Mouse (Mus musculus) lung, postnatal 10 days (tissue): Measurements from ENCODE around the gene Hydin.
"Not testable (repeated sequence)": the region's sequence is repeated elsewhere in the genome, so short reads cannot be mapped to it uniquely, and the experiment has no call there.

ENCODE experiments used
- DNase-seq: peaks from one replicate; pipeline ENCODE4 v3.0.0; 2021

Gene Hydin

GRCm38 (mm10) chr8:110454466-110454865, 187.7 kb downstream of the Hydin start:
- no peak for DNase-seq

- no peak for DNase-seq
Measured at GRCm38 (mm10) chr8:110457424-110457823, 190.6 kb downstream of the Hydin start.

GRCm38 (mm10) chr8:110462627-110463208, 195.9 kb downstream of the Hydin start:
- no peak for DNase-seq

- DNase-seq: no peak
Measured at GRCm38 (mm10) chr8:110463773-110464460, 197.1 kb downstream of the Hydin start.

- DNase-seq: no peak
Measured at GRCm38 (mm10) chr8:110465606-110466005, 198.8 kb downstream of the Hydin start.

- DNase-seq: no peak
Measured at GRCm38 (mm10) chr8:110477256-110477655, 210.5 kb downstream of the Hydin start.

GRCm38 (mm10) chr8:110478576-110478975, 211.8 kb downstream of the Hydin start:
- peak; percentile 8 for DNase-seq

- DNase-seq: no peak
Measured at GRCm38 (mm10) chr8:110479401-110479800, 212.6 kb downstream of the Hydin start.

GRCm38 (mm10) chr8:110482275-110482674, 215.5 kb downstream of the Hydin start:
- no peak for DNase-seq

- DNase-seq: peak; percentile 51
Measured at GRCm38 (mm10) chr8:110485234-110485633, 218.5 kb downstream of the Hydin start.

- peak; percentile 23 for DNase-seq
Measured at GRCm38 (mm10) chr8:110486020-110486419, 219.2 kb downstream of the Hydin start.

- no peak for DNase-seq
Measured at GRCm38 (mm10) chr8:110487644-110488043, 220.9 kb downstream of the Hydin start.

- no peak for DNase-seq
Measured at GRCm38 (mm10) chr8:110489344-110489743, 222.6 kb downstream of the Hydin start.

- DNase-seq: no peak
Measured at GRCm38 (mm10) chr8:110491118-110491517, 224.3 kb downstream of the Hydin start.

- DNase-seq: no peak
Measured at GRCm38 (mm10) chr8:110496286-110496685, 229.5 kb downstream of the Hydin start.

GRCm38 (mm10) chr8:110500253-110500652, 233.5 kb downstream of the Hydin start:
- peak; percentile 36 for DNase-seq

- DNase-seq: no peak
Measured at GRCm38 (mm10) chr8:110500661-110501060, 233.9 kb downstream of the Hydin start.

GRCm38 (mm10) chr8:110501330-110501729, 234.6 kb downstream of the Hydin start:
- no peak for DNase-seq

GRCm38 (mm10) chr8:110502880-110503279, 236.1 kb downstream of the Hydin start:
- DNase-seq: no peak

GRCm38 (mm10) chr8:110508766-110509165, 242.0 kb downstream of the Hydin start:
- peak; percentile 29 for DNase-seq

- DNase-seq: no peak
Measured at GRCm38 (mm10) chr8:110519790-110520189, 253.0 kb downstream of the Hydin start.

- DNase-seq: no peak
Measured at GRCm38 (mm10) chr8:110521851-110522250, 255.1 kb downstream of the Hydin start.

- DNase-seq: not testable (repeated sequence)
Measured at GRCm38 (mm10) chr8:110522495-110522894, 255.7 kb downstream of the Hydin start.

- DNase-seq: no peak
Measured at GRCm38 (mm10) chr8:110522985-110523384, 256.2 kb downstream of the Hydin start.

- DNase-seq: no peak
Measured at GRCm38 (mm10) chr8:110525229-110525628, 258.5 kb downstream of the Hydin start.
